Mouse (Mus musculus) midbrain, embryonic 16.5 days (tissue): ENCODE measurements at regions not wholly inside any gene's neighbourhood (a gene's known extent, or its start where the extent isn't known, plus 50 kb on each side); places are given as distances from the start of the nearest gene placed in this dataset.

ENCODE experiments used
- ATAC-seq: fragments of 200-750 bp; cut with Nextera tagmentation; 2 replicates; pipeline ENCODE4 v1.8.0; 2017; ENCODE audit warnings: moderate TSS enrichment
- H3K27ac ChIP-seq: fragments of 300-500 bp; sonication (generic); 2 replicates; pipeline ENCODE4 v1.5.1; 2014; ENCODE audit warnings: mild to moderate bottlenecking, low read length, mixed read lengths
- H3K27me3 ChIP-seq: fragments of 300-500 bp; sonication (generic); 2 replicates; pipeline ENCODE4 v1.6.1; 2014; ENCODE audit warnings: low read depth, low read length, mixed read lengths; ENCODE audit not compliant: control insufficient read depth, insufficient read depth
- H3K36me3 ChIP-seq: fragments of 300-500 bp; sonication (generic); 2 replicates; pipeline ENCODE4 v1.6.1; 2014; ENCODE audit warnings: mild to moderate bottlenecking, low read length, moderate library complexity, mixed read lengths; ENCODE audit not compliant: control insufficient read depth, insufficient read depth
- H3K4me1 ChIP-seq: fragments of 300-500 bp; sonication (generic); 2 replicates; pipeline ENCODE4 v1.6.1; 2014; ENCODE audit warnings: mild to moderate bottlenecking, low read length, mixed read lengths; ENCODE audit not compliant: control insufficient read depth, insufficient read depth
- H3K4me2 ChIP-seq: fragments of 300-500 bp; sonication (generic); 2 replicates; pipeline ENCODE4 v1.6.1; 2014; ENCODE audit warnings: mild to moderate bottlenecking, low read length, mixed read lengths
- H3K4me3 ChIP-seq: fragments of 300-500 bp; sonication (generic); 2 replicates; pipeline ENCODE4 v1.5.1; 2014; ENCODE audit warnings: low read depth, mild to moderate bottlenecking, low read length, moderate library complexity, mixed read lengths
- H3K9ac ChIP-seq: fragments of 300-500 bp; sonication (generic); 2 replicates; pipeline ENCODE4 v1.6.1; 2014; ENCODE audit warnings: low read depth, low read length, mixed read lengths
- H3K9me3 ChIP-seq: fragments of 300-500 bp; sonication (generic); replicated peaks from 2 replicates; pipeline ENCODE4 v1.6.1; 2014; ENCODE audit warnings: mild to moderate bottlenecking, low read length, mixed read lengths; ENCODE audit not compliant: control insufficient read depth, poor library complexity, severe bottlenecking
- WGBS: fragments of 180-500 bp; shearing (Covaris S2); extraction: QIAGEN DNeasy Blood & Tissue Kit; methylation state at CpG from one replicate; pipeline ENCODE4 v1.1.7; 2014; 5-methylcytosine and 5-hydroxymethylcytosine counted together

- Histone ChIP-seq H3K4me2 (no peak overlapping the region), H3K27me3 (no peaks in the 10 kb centered on the region), H3K36me3 (no peaks in the 10 kb centered on the region), H3K9me3 (no peaks in the 10 kb centered on the region), H3K4me1 (peaks cover 7% of the 10 kb centered on the region), H3K9ac (no peak overlapping the region), H3K27ac (no peak overlapping the region), H3K4me3 (no peak overlapping the region)
- WGBS: 83% methylated on average over 3 of the region's 3 CpGs
- no peak for ATAC-seq
Measured at GRCm38 (mm10) chr1:157048996-157049395, 59.5 kb downstream of the Tex35 start.

DNA sequence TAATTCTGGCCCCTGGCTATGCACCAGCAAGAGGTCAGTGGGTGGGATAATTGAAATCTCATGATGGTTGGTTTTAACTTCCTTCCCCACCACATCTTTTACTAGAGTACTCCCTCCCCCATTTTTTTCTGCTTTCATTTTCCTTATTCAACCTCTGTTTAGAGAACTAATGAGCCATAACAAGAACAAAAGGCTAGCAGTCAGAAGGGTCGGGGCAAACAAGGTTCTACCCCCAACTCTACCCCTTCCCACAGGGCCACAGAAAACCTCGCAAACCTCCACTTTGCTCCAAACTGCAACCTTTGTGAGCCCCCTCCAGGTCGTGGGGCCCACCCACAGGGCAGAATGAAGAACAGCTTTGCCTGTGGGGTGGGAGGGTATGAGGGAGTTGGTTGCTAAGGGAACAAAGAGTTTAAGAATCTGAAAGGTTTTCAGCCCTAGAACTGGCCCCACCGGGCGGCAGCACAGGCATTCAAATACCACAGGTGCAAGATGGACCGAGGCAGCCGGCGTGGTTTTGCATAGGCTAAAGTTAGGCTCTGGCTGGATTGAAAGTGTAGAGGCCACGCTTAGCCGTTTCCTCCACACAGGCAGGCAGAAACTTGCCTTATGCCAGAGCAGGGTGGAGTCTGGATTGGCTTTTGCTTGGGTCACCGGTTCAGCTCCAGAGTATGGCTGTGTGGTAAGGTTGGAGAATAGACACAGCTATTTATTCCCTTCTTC, 60.1 kb downstream of the Tex35 start:
- no peak for ATAC-seq
- H3K27me3 ChIP-seq: no peaks in the 10 kb centered on the region

GRCm38 (mm10) chr1:157047751-157048200, 60.7 kb downstream of the Tex35 start:
- WGBS: 46% methylated on average over 4 of the region's 4 CpGs
- Histone ChIP-seq H3K36me3 (no peaks in the 10 kb centered on the region), H3K4me1 (peaks cover 7% of the 10 kb centered on the region), H3K27me3 (no peaks in the 10 kb centered on the region), H3K4me2 (no peak overlapping the region), H3K9me3 (no peaks in the 10 kb centered on the region), H3K27ac (no peak overlapping the region), H3K9ac (no peak overlapping the region), H3K4me3 (no peak overlapping the region)
- no peak for ATAC-seq

More for the DNA sequence above, 60.1 kb downstream of the Tex35 start:
- peaks cover 7% of the 10 kb centered on the region for H3K4me1 ChIP-seq
- H3K9ac ChIP-seq: no peak overlapping the region
- no peaks in the 10 kb centered on the region for H3K9me3 ChIP-seq
- no peak overlapping the region for H3K27ac ChIP-seq
- no peak overlapping the region for H3K4me3 ChIP-seq
- 13% methylated on average over 11 of the region's 11 CpGs for WGBS
- H3K36me3 ChIP-seq: no peaks in the 10 kb centered on the region
- no peak overlapping the region for H3K4me2 ChIP-seq

GRCm38 (mm10) chr1:157046760-157047182, 61.7 kb downstream of the Tex35 start:
- 91% methylated on average over 4 of the region's 4 CpGs for WGBS
- no peak for ATAC-seq
- Histone ChIP-seq H3K27ac (no peak overlapping the region), H3K36me3 (no peaks in the 10 kb centered on the region), H3K9ac (no peak overlapping the region), H3K4me2 (no peak overlapping the region), H3K27me3 (no peaks in the 10 kb centered on the region), H3K4me1 (peaks cover 7% of the 10 kb centered on the region), H3K4me3 (no peak overlapping the region), H3K9me3 (no peaks in the 10 kb centered on the region)

GRCm38 (mm10) chr1:157039836-157040196, 68.7 kb downstream of the Tex35 start:
- ATAC-seq: peak; percentile 47
- Histone ChIP-seq H3K9ac (no peak overlapping the region), H3K4me1 (peaks cover 15% of the 10 kb centered on the region), H3K27me3 (no peaks in the 10 kb centered on the region), H3K27ac (peak overlapping the region; percentile 67), H3K36me3 (no peaks in the 10 kb centered on the region), H3K4me3 (no peak overlapping the region), H3K9me3 (no peaks in the 10 kb centered on the region), H3K4me2 (peak overlapping the region; percentile 7; the same call in 1 of the 2 replicates)
- WGBS: 8% methylated on average over 4 of the region's 4 CpGs

- H3K9ac ChIP-seq: no peak overlapping the region
Measured at GRCm38 (mm10) chr1:157039016-157039835, 69.3 kb downstream of the Tex35 start.

GRCm38 (mm10) chr1:157038111-157039008, 70.1 kb downstream of the Tex35 start:
- Histone ChIP-seq H3K36me3 (no peaks in the 10 kb centered on the region), H3K27ac (0 out of 2 replicates have a peak overlapping the region, but pooled peaks have one; percentile 50), H3K9ac (no peak overlapping the region), H3K9me3 (no peaks in the 10 kb centered on the region), H3K4me3 (no peak overlapping the region), H3K27me3 (no peaks in the 10 kb centered on the region), H3K4me1 (peaks cover 15% of the 10 kb centered on the region), H3K4me2 (no peak overlapping the region)
- 54% methylated on average over 14 of the region's 14 CpGs for WGBS
- no peak for ATAC-seq

More at GRCm38 (mm10) chr1:157039016-157039835, 69.3 kb downstream of the Tex35 start:
- peak overlapping the region; percentile 67 for H3K27ac ChIP-seq
- H3K27me3 ChIP-seq: no peaks in the 10 kb centered on the region
- 7% methylated on average over 14 of the region's 14 CpGs for WGBS
- H3K4me3 ChIP-seq: no peak overlapping the region
- peak; percentile 86 for ATAC-seq
- peak overlapping the region; percentile 7; the same call in 1 of the 2 replicates for H3K4me2 ChIP-seq
- no peaks in the 10 kb centered on the region for H3K36me3 ChIP-seq
- H3K4me1 ChIP-seq: peaks cover 15% of the 10 kb centered on the region
- H3K9me3 ChIP-seq: no peaks in the 10 kb centered on the region

DNA sequence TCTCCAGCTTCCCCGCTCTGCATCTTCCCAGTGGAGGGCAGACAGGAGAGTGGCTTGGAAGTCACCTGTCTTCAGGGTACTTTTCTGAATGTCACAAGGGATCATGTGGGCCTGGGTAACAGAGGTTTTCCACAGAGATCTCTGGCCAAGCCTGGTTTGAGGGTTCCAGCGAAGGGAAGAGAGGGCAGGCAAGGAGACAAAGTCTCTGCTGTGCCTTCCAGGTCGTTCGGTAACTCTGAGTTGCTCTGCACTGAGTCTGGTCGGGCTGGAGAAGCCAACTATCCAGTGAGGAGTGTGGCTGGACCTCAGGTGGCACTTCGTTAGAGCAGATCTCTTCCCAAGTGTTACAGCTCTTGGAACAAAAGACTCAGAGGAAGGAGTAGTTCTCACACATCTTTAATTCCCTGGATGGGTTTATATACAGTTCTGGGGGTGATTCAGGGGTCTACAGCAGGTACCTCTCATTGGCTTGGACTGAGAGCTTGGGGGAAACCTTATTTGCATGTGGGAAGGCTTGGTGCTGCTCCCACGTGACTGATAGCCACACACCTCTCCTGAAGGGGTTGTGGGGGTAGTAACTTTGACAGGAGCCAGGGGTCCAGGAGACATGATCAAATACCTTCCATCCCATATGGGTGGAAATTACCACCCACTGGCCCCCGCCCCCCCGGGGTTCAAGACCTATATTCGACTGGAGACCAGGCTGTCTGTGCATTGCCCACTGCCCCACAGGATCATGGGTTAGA, 71.1 kb downstream of the Tex35 start:
- H3K4me3 ChIP-seq: no peak overlapping the region
- H3K4me2 ChIP-seq: no peak overlapping the region
- no peak overlapping the region for H3K9ac ChIP-seq
- ATAC-seq: no peak
- H3K27me3 ChIP-seq: no peaks in the 10 kb centered on the region
- no peak overlapping the region for H3K27ac ChIP-seq
- H3K4me1 ChIP-seq: peaks cover 15% of the 10 kb centered on the region
- H3K36me3 ChIP-seq: no peaks in the 10 kb centered on the region
- 85% methylated on average over 10 of the region's 10 CpGs for WGBS
- H3K9me3 ChIP-seq: no peaks in the 10 kb centered on the region
